Mouse (Mus musculus) cerebellum, adult 2 months (tissue): ENCODE data around the gene Wdsub1. TPM values are rescaled to one million over a fixed set of nuclear protein-coding genes. Genes with fewer than 3 reads are reported as not detected.

Experiments
- DNase-seq, 2 experiments: peaks; one replicate each; pipeline ENCODE4 v3.0.0; 2021
- H3K27ac ChIP-seq: fragments of 200-500 bp; 2 replicates; pipeline ENCODE4 v1.5.1; 2012; ENCODE audit warnings: low read length, control low read depth, inconsistent platforms; ENCODE audit not compliant: insufficient read depth
- H3K27me3 ChIP-seq: fragments of 200-500 bp; 2 replicates; pipeline ENCODE4 v1.6.1; 2012; ENCODE audit warnings: inconsistent platforms, mild to moderate bottlenecking, low read length, moderate library complexity; ENCODE audit not compliant: control insufficient read depth, insufficient read depth
- H3K4me1 ChIP-seq: fragments of 200-500 bp; 2 replicates; pipeline ENCODE4 v1.6.1; 2011; ENCODE audit warnings: low read length; ENCODE audit not compliant: control insufficient read depth, insufficient read depth
- H3K4me3 ChIP-seq: fragments of 200-500 bp; replicated peaks from 2 replicates; pipeline ENCODE3; 2011; ENCODE audit warnings: mild to moderate bottlenecking, low read depth, low read length, control low read depth; ENCODE audit not compliant: insufficient read depth
- CTCF ChIP-seq: fragments of 200-500 bp; IDR thresholded peaks from 2 replicates; pipeline ENCODE4 v1.5.1; 2011; ENCODE audit warnings: low read depth, mild to moderate bottlenecking, control low read depth, low read length, moderate library complexity, borderline replicate concordance; ENCODE audit not compliant: insufficient read depth
- POLR2A ChIP-seq: fragments of 200-500 bp; IDR thresholded peaks from 2 replicates; pipeline ENCODE4 v1.6.1; 2011; ENCODE audit warnings: low read length, control low read depth, borderline replicate concordance; ENCODE audit not compliant: insufficient read depth
- WGBS: fragments of 180-500 bp; shearing (Covaris S2); methylation state at CpG from one replicate; pipeline ENCODE4 v1.1.7; 2018; 5-methylcytosine and 5-hydroxymethylcytosine counted together
- polyA plus RNA-seq: library from polyadenylated mRNA; depleted of rRNA; stranded (reverse); fragments of >200 nt; gene quantifications from 2 replicates; pipeline ENCODE4 v1.2.3, GENCODE M21; 2012

Wdsub1 gene
- polyA plus RNA-seq, 1 experiment: 28.9 TPM

DNA sequence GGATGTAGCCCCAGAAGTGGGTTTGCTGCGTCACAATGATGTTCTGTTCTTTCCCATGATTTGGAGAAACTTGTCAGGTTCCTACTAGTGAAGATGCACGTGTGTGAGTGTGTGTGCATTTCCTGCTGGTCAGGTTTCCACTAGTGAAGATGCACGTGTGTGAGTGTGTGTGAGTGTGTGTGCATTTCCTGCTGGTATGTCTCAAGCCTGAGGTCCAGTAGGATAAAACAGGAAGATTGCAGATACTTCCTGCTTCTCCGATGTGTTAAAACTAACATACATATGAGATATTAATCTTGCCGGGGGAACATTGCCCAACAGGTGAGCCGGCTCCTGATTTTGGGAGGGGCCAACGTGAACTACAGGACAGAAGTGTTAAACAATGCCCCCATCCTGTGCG, 67.4 kb downstream of the Wdsub1 start:
- 93% methylated on average over 8 of the region's 8 CpGs for WGBS
- TF ChIP-seq POLR2A (no peak), CTCF (no peak)

DNA sequence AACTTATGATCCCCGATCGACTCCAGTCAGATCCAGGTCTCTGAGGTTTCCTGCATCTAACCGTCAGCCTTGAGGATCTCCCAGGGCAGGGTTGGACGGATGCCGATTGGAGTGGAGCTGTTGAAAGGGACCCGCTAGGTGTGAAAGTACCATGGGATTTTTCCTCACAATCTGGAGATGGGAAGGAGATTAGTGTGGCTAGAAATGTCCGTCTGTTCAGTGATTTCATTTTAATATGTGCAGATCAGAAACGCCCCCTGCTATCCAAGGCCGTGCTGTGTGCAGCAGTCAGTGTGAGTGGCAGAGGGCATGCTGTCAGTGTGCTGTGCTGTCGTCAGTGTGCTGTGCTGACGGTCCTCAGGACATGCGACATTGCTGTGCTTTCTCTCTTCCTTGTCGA, 68.9 kb downstream of the Wdsub1 start:
- Histone ChIP-seq H3K4me3 (no peak overlapping the region), H3K27ac (no peak overlapping the region), H3K27me3 (no peaks in the 10 kb centered on the region), H3K4me1 (peaks cover 30% of the 10 kb centered on the region)
- peak; percentile 57 to 58 for DNase-seq
- TF ChIP-seq CTCF: no peak
- no peak for TF ChIP-seq POLR2A
- 30% methylated on average over 13 of the region's 13 CpGs for WGBS

More for the DNA sequence above, 67.4 kb downstream of the Wdsub1 start:
- Histone ChIP-seq H3K4me3 (no peak overlapping the region), H3K27me3 (no peaks in the 10 kb centered on the region), H3K27ac (no peak overlapping the region), H3K4me1 (peaks cover 38% of the 10 kb centered on the region)
- no peak for DNase-seq

DNA sequence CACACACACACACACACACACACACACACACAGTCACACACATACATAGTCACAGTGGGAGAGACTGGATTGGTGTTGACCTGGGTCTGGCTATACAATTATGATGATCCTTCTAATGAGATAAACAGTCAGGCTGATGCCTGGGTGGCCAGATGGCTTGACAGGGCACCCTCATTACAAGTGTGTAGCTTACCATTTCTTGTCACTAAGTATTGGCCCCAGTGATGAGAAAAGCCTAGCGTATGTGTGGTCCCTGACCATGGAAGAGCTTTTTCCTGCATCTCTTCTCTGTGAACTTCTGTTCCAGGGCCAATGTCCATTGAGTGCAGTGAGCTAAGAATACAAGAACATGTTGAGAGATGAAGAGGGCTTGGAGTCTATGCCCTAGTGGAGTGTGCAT, 69.8 kb downstream of the Wdsub1 start:
- DNase-seq: no peak
- Histone ChIP-seq H3K4me1 (peaks cover 30% of the 10 kb centered on the region), H3K27me3 (no peaks in the 10 kb centered on the region), H3K4me3 (no peak overlapping the region), H3K27ac (no peak overlapping the region)
- no peak for TF ChIP-seq POLR2A
- TF ChIP-seq CTCF: no peak
- WGBS: 61% methylated on average over 1 of the region's 1 CpGs

- TF ChIP-seq CTCF (no peak), POLR2A (no peak)
- no peak overlapping the region for H3K4me3 ChIP-seq
- no peaks in the 10 kb centered on the region for H3K27me3 ChIP-seq
- peaks cover 30% of the 10 kb centered on the region for H3K4me1 ChIP-seq
- 16% methylated on average over 1 of the region's 1 CpGs for WGBS
- H3K27ac ChIP-seq: no peak overlapping the region
- DNase-seq: no peak
Measured at GRCm38 (mm10) chr2:59811247-59811646, 71.1 kb downstream of the Wdsub1 start.

GRCm38 (mm10) chr2:59810039-59810438, 72.4 kb downstream of the Wdsub1 start:
- Histone ChIP-seq H3K4me1 (peaks cover 34% of the 10 kb centered on the region), H3K4me3 (no peak overlapping the region), H3K27ac (no peak overlapping the region), H3K27me3 (no peaks in the 10 kb centered on the region)
- TF ChIP-seq POLR2A (no peak), CTCF (no peak)
- 15% methylated on average over 7 of the region's 7 CpGs for WGBS
- DNase-seq: peak; percentile 55 to 70

GRCm38 (mm10) chr2:59808608-59809007, 73.8 kb downstream of the Wdsub1 start:
- TF ChIP-seq CTCF: no peak
- no peak for TF ChIP-seq POLR2A
- WGBS: 86% methylated on average over 4 of the region's 4 CpGs
- Histone ChIP-seq H3K27me3 (no peaks in the 10 kb centered on the region), H3K4me1 (peaks cover 33% of the 10 kb centered on the region), H3K4me3 (no peak overlapping the region), H3K27ac (no peak overlapping the region)
- DNase-seq: no peak

DNA sequence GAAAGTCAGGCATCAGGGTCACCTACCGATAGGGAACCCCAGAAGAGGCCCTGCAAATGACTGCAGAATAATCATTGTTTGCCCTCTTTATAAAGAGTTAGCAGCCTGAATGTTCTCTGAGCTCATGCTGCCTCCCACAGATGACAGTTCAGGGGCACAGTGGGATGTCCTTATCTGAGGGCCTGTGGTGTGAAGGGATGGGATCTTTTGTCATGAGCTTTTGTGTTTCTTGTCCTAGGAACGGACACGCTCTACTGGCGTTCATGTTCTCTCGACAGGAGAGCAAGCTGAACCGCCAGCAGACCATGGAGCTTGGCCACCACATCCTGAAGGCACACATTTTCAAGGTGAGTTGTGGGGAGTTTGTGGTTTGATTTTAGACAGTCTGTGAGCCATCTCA, 76.4 kb downstream of the Wdsub1 start:
- H3K27me3 ChIP-seq: no peaks in the 10 kb centered on the region
- no peak overlapping the region for H3K4me3 ChIP-seq
- WGBS: 27% methylated on average over 6 of the region's 6 CpGs
- peaks cover 20% of the 10 kb centered on the region for H3K4me1 ChIP-seq
- DNase-seq: no peak
- TF ChIP-seq POLR2A (no peak), CTCF (no peak)
- no peak overlapping the region for H3K27ac ChIP-seq

GRCm38 (mm10) chr2:59805595-59805994, 76.8 kb downstream of the Wdsub1 start:
- no peak for TF ChIP-seq CTCF
- no peak for TF ChIP-seq POLR2A
- no peaks in the 10 kb centered on the region for H3K27me3 ChIP-seq
- no peak overlapping the region for H3K4me3 ChIP-seq
- peaks cover 17% of the 10 kb centered on the region for H3K4me1 ChIP-seq
- H3K27ac ChIP-seq: no peak overlapping the region
- no peak for DNase-seq
- WGBS: 68% methylated on average over 2 of the region's 2 CpGs

- Histone ChIP-seq H3K4me1 (peaks cover 28% of the 10 kb centered on the region), H3K27me3 (no peaks in the 10 kb centered on the region), H3K27ac (no peak overlapping the region), H3K4me3 (no peak overlapping the region)
- 72% methylated on average over 8 of the region's 8 CpGs for WGBS
- TF ChIP-seq CTCF: no peak
- no peak for TF ChIP-seq POLR2A
- no peak for DNase-seq
Measured at GRCm38 (mm10) chr2:59802722-59803387, 79.5 kb downstream of the Wdsub1 start.
